Mouse (Mus musculus): ENCODE measurements around the gene Hunk. TPM values are rescaled to one million over a fixed set of nuclear protein-coding genes. Genes with fewer than 3 reads are reported as not detected.
A peak's percentile ranks its signal among the peaks of the same experiment; 100 is the strongest.

The Hunk gene
- total and polyA plus RNA-seq, 3 experiments, result 0.44 to 0.59 (median 0.53) TPM

GRCm38 (mm10) chr16:90483341-90483740, 97.5 kb downstream of the Hunk start:
- H3K9ac ChIP-seq (ENCODE audit: low read depth, low read length), result no peak overlapping the region
- H3K36me3 ChIP-seq (ENCODE audit: control insufficient read depth, insufficient read depth, low read length), result no peaks in the 10 kb centered on the region
- H3K27me3 ChIP-seq (ENCODE audit: control insufficient read depth, insufficient read depth, low read length), result no peaks in the 10 kb centered on the region
- H3K4me3 ChIP-seq, result no peak overlapping the region
- H3K79me2 ChIP-seq (replicated peaks; ENCODE audit: control insufficient read depth, insufficient read depth, low read length), result no peaks in the 10 kb centered on the region
- WGBS, result 80% methylated on average over 6 of the region's 6 CpGs
- intact Hi-C loops (cut with DNase I), result no loop called here
- H3K4me1 ChIP-seq (ENCODE audit: control insufficient read depth, insufficient read depth, low read length), result no peaks in the 10 kb centered on the region
- no peak for DNase-seq
- H3K27ac ChIP-seq, result no peak overlapping the region
- TF ChIP-seq POLR2A (IDR thresholded peaks at IDR 0.05; ENCODE audit: insufficient read depth, low read depth, low read length) (no peak), EP300 (IDR thresholded peaks at IDR 0.05; ENCODE audit: insufficient read depth, low read depth, low read length) (no peak), CTCF (IDR thresholded peaks at IDR 0.05) (no peak)

GRCm38 (mm10) chr16:90485125-90485524, 99.3 kb downstream of the Hunk start:
- Histone ChIP-seq H3K36me3 (ENCODE audit: control insufficient read depth, insufficient read depth, low read length) (no peaks in the 10 kb centered on the region), H3K4me3 (no peak overlapping the region), H3K27me3 (ENCODE audit: control insufficient read depth, insufficient read depth, low read length) (no peaks in the 10 kb centered on the region), H3K79me2 (replicated peaks; ENCODE audit: control insufficient read depth, insufficient read depth, low read length) (no peaks in the 10 kb centered on the region), H3K27ac (no peak overlapping the region), H3K4me1 (ENCODE audit: control insufficient read depth, insufficient read depth, low read length) (no peaks in the 10 kb centered on the region; the same call in 1 of the 2 replicates), H3K9ac (ENCODE audit: low read depth, low read length) (no peak overlapping the region)
- 93% methylated on average over 7 of the region's 7 CpGs for WGBS
- TF ChIP-seq CTCF (IDR thresholded peaks at IDR 0.05), result no peak
- TF ChIP-seq POLR2A (IDR thresholded peaks at IDR 0.05; ENCODE audit: insufficient read depth, low read depth, low read length), result no peak
- no peak for TF ChIP-seq EP300 (IDR thresholded peaks at IDR 0.05; ENCODE audit: insufficient read depth, low read depth, low read length)
- intact Hi-C loops (cut with DNase I), result no loop called here
- DNase-seq, result no peak

- H3K4me3 ChIP-seq, result no peak overlapping the region
- H3K27ac ChIP-seq, result no peak overlapping the region
- DNase-seq, result no peak
- H3K9ac ChIP-seq (ENCODE audit: low read depth, low read length), result no peak overlapping the region
- WGBS, result 85% methylated on average over 4 of the region's 4 CpGs
- no peaks in the 10 kb centered on the region; the same call in 1 of the 2 replicates for H3K4me1 ChIP-seq (ENCODE audit: control insufficient read depth, insufficient read depth, low read length)
- H3K27me3 ChIP-seq (ENCODE audit: control insufficient read depth, insufficient read depth, low read length), result no peaks in the 10 kb centered on the region
- no peaks in the 10 kb centered on the region for H3K36me3 ChIP-seq (ENCODE audit: control insufficient read depth, insufficient read depth, low read length)
- intact Hi-C loops (cut with DNase I), result no loop called here
- no peak for TF ChIP-seq POLR2A (IDR thresholded peaks at IDR 0.05; ENCODE audit: insufficient read depth, low read depth, low read length)
- TF ChIP-seq CTCF (IDR thresholded peaks at IDR 0.05), result no peak
- TF ChIP-seq EP300 (IDR thresholded peaks at IDR 0.05; ENCODE audit: insufficient read depth, low read depth, low read length), result no peak
- no peaks in the 10 kb centered on the region for H3K79me2 ChIP-seq (replicated peaks; ENCODE audit: control insufficient read depth, insufficient read depth, low read length)
Measured at GRCm38 (mm10) chr16:90485599-90485998, 99.8 kb downstream of the Hunk start.

GRCm38 (mm10) chr16:90490066-90490465, 104.3 kb downstream of the Hunk start:
- Histone ChIP-seq H3K9ac (ENCODE audit: low read depth, low read length) (no peak overlapping the region), H3K4me1 (ENCODE audit: control insufficient read depth, insufficient read depth, low read length) (no peaks in the 10 kb centered on the region; the same call in 1 of the 2 replicates), H3K27ac (no peak overlapping the region), H3K4me3 (no peak overlapping the region), H3K79me2 (replicated peaks; ENCODE audit: control insufficient read depth, insufficient read depth, low read length) (no peaks in the 10 kb centered on the region), H3K27me3 (ENCODE audit: control insufficient read depth, insufficient read depth, low read length) (no peaks in the 10 kb centered on the region), H3K36me3 (ENCODE audit: control insufficient read depth, insufficient read depth, low read length) (no peaks in the 10 kb centered on the region)
- DNase-seq, result peak in 1 of 2 experiments; percentile 20
- WGBS, result 56% methylated on average over 4 of the region's 4 CpGs
- TF ChIP-seq EP300 (IDR thresholded peaks at IDR 0.05; ENCODE audit: insufficient read depth, low read depth, low read length), result no peak
- no peak for TF ChIP-seq CTCF (IDR thresholded peaks at IDR 0.05)
- no peak for TF ChIP-seq POLR2A (IDR thresholded peaks at IDR 0.05; ENCODE audit: insufficient read depth, low read depth, low read length)
- intact Hi-C loops (cut with DNase I), result no loop called here

- no peak for DNase-seq
- Histone ChIP-seq H3K4me1 (ENCODE audit: control insufficient read depth, insufficient read depth, low read length) (no peaks in the 10 kb centered on the region; the same call in 1 of the 2 replicates), H3K27me3 (ENCODE audit: control insufficient read depth, insufficient read depth, low read length) (no peaks in the 10 kb centered on the region), H3K9ac (ENCODE audit: low read depth, low read length) (no peak overlapping the region), H3K27ac (no peak overlapping the region), H3K4me3 (no peak overlapping the region), H3K36me3 (ENCODE audit: control insufficient read depth, insufficient read depth, low read length) (no peaks in the 10 kb centered on the region), H3K79me2 (replicated peaks; ENCODE audit: control insufficient read depth, insufficient read depth, low read length) (no peaks in the 10 kb centered on the region)
- TF ChIP-seq CTCF (IDR thresholded peaks at IDR 0.05) (no peak), POLR2A (IDR thresholded peaks at IDR 0.05; ENCODE audit: insufficient read depth, low read depth, low read length) (no peak), EP300 (IDR thresholded peaks at IDR 0.05; ENCODE audit: insufficient read depth, low read depth, low read length) (no peak)
- intact Hi-C loops (cut with DNase I), result no loop called here
- WGBS, result 54% methylated on average over 5 of the region's 5 CpGs
Measured at GRCm38 (mm10) chr16:90491898-90492499, 106.2 kb downstream of the Hunk start.

GRCm38 (mm10) chr16:90496930-90497329, 111.1 kb downstream of the Hunk start:
- H3K4me1 ChIP-seq (ENCODE audit: control insufficient read depth, insufficient read depth, low read length), result no peaks in the 10 kb centered on the region
- H3K36me3 ChIP-seq (ENCODE audit: control insufficient read depth, insufficient read depth, low read length), result no peaks in the 10 kb centered on the region
- H3K27me3 ChIP-seq (ENCODE audit: control insufficient read depth, insufficient read depth, low read length), result no peaks in the 10 kb centered on the region
- H3K79me2 ChIP-seq (replicated peaks; ENCODE audit: control insufficient read depth, insufficient read depth, low read length), result no peaks in the 10 kb centered on the region
- intact Hi-C loops (cut with DNase I), result no loop called here
- no peak overlapping the region for H3K27ac ChIP-seq
- no peak for DNase-seq
- no peak overlapping the region for H3K9ac ChIP-seq (ENCODE audit: low read depth, low read length)
- no peak overlapping the region for H3K4me3 ChIP-seq
- 69% methylated on average over 11 of the region's 11 CpGs for WGBS
- TF ChIP-seq EP300 (IDR thresholded peaks at IDR 0.05; ENCODE audit: insufficient read depth, low read depth, low read length) (no peak), POLR2A (IDR thresholded peaks at IDR 0.05; ENCODE audit: insufficient read depth, low read depth, low read length) (no peak), CTCF (IDR thresholded peaks at IDR 0.05) (no peak)
